Mouse (Mus musculus): ENCODE results near the gene Adad2. TPM values are rescaled to one million over a fixed set of nuclear protein-coding genes. Genes with fewer than 3 reads are reported as not detected.

Adad2 gene
- polyA plus RNA-seq (2015; fragmentation: Nextera tagmentation; extraction: Ambion mirVana), result 0.08 TPM in 1 of 2 replicates, not detected in the other

DNA sequence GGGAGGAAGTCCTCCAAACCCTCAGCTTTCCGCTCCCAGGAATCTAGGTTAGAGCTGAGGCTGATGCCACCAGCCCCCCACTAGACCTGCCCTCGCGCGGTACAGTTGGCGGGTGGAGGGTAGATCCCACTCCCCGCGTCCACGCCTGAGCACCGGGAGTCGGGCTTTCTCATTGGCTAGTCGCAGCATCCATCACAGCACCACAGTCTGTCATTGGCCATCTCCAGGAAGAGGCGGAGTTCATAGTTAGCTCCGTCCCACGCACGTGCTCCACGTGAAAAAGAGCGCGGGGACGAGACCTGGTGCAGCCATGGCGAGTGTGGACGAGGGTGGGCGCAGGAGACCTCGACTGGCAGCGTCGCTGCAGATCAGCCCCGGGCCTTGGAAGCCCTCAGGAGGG lies at the start of gene Adad2:
TSS of gene Adad2 (plus strand) at position 277 of the 400 bp plus-strand sequence.
- Histone ChIP-seq H3K27me3 (no peaks in the 10 kb centered on the region), H3K9ac (no peak within 1 kb of the TSS), H3K4me1 (no peaks in the 10 kb centered on the region), H3K4me3 (no peak within 1 kb of the TSS), H3K27ac (no peak within 1 kb of the TSS), H3K36me3 (no peaks in the 10 kb centered on the region), H3K9me3 (no peaks in the 10 kb centered on the region), H3K4me2 (no peak within 1 kb of the TSS)
- ATAC-seq (ENCODE audit: insufficient number of reproducible peaks, low FRiP score, low TSS enrichment, low read depth), result no peak
- 80% methylated on average over 26 of the region's 26 CpGs for WGBS

DNA sequence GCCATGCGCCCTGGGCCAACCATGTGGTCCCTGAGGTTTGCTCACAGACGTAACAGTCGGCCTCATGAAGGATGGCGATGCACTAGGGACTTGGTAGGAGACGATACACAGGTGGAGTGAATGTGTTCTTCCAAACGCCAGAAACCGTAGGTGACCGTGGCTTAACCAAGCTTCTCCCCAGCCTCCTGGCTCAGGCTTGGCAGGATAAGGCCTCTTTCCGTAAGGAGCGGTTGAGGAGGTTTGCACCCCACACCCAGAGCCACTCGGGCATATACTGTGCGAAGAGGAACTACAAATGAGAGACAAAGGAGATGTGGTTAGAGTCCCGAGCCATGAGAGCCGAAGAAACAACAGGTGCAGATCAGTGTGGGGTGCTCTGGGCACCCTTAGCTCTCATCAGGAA lies 48.7 kb upstream of the Adad2 start:
- Histone ChIP-seq H3K9me3 (no peaks in the 10 kb centered on the region), H3K27me3 (no peaks in the 10 kb centered on the region), H3K36me3 (peaks cover 54% of the 10 kb centered on the region), H3K4me1 (peaks cover 12% of the 10 kb centered on the region; the same call in 1 of the 2 replicates), H3K27ac (no peak overlapping the region), H3K9ac (no peak overlapping the region), H3K4me3 (no peak overlapping the region), H3K4me2 (no peak overlapping the region)
- ATAC-seq (ENCODE audit: insufficient number of reproducible peaks, low FRiP score, low TSS enrichment, low read depth), result no peak
- WGBS, result 92% methylated on average over 14 of the region's 14 CpGs

DNA sequence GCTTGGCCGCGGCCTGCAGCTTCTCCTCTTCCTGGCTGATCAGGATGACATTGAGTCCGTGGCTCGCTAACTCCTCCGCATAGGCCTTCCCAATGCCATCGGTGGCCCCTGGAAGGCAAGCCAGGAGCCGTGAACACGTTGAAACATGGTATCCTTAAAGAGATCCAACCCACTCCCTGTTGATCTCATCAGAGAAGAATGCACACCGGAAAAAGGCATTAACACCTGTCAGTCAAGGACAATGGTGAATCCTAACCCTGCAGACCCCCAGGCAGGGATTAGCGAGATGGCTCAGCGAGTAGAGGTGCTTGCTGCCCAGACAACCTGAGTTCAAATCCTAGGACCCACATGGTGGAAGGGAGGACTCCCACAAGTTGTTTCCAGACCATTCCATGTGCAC lies 46.2 kb upstream of the Adad2 start:
- peaks cover 54% of the 10 kb centered on the region for H3K36me3 ChIP-seq
- H3K27ac ChIP-seq, result no peak overlapping the region
- no peaks in the 10 kb centered on the region for H3K4me1 ChIP-seq
- no peak for ATAC-seq (ENCODE audit: insufficient number of reproducible peaks, low FRiP score, low TSS enrichment, low read depth)
- H3K9me3 ChIP-seq, result no peaks in the 10 kb centered on the region
- H3K4me3 ChIP-seq, result no peak overlapping the region
- 71% methylated on average over 11 of the region's 11 CpGs for WGBS
- H3K4me2 ChIP-seq, result no peak overlapping the region
- H3K27me3 ChIP-seq, result no peaks in the 10 kb centered on the region
- H3K9ac ChIP-seq, result no peak overlapping the region

DNA sequence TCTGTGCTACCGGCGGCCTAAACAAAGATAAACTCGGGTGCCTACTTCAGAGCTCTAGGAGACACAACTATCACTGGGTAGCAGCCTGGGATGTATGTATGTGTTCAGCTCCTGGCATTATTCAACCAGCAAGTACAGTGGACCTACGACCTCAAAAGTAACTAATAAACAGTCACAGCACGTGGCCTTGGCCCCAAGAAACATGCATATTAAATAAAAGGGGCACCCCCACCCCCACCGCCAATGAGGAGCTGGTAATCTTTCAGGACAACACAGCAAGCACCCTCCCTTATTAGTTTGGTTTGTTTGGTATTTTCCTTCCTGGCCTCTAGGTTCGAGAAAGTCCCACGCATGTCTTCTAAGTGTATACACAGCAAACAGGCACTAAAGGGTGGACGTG lies 44.3 kb upstream of the Adad2 start:
- no peak overlapping the region for H3K27ac ChIP-seq
- ATAC-seq (ENCODE audit: insufficient number of reproducible peaks, low FRiP score, low TSS enrichment, low read depth), result no peak
- H3K36me3 ChIP-seq, result peaks cover 38% of the 10 kb centered on the region
- H3K4me2 ChIP-seq, result no peak overlapping the region
- H3K9ac ChIP-seq, result no peak overlapping the region
- no peaks in the 10 kb centered on the region for H3K4me1 ChIP-seq
- no peaks in the 10 kb centered on the region for H3K9me3 ChIP-seq
- 83% methylated on average over 9 of the region's 9 CpGs for WGBS
- H3K4me3 ChIP-seq, result no peak overlapping the region
- no peaks in the 10 kb centered on the region; the same call in 1 of the 2 replicates for H3K27me3 ChIP-seq

DNA sequence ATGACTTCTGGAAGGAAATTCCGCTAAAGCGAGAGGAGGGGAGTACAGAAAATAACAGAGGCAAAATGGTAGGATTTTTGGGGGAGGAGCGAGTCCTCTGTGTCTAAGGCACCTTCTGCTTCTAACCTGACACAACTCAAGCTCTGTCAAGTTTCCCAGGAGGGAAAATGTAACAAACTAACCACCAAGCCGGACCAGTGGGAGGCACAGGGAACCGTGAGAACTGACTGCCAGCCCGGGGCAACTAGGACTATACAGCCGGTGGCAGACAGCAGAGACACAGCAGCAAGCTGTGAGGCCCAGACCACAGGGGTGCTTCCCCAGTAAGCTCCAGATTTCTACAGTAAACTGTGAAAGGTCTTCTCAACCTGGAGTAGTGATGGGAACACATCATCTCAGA lies 43.6 kb upstream of the Adad2 start:
- Histone ChIP-seq H3K36me3 (peaks cover 31% of the 10 kb centered on the region), H3K4me2 (no peak overlapping the region), H3K27ac (no peak overlapping the region), H3K9ac (no peak overlapping the region), H3K9me3 (no peaks in the 10 kb centered on the region), H3K4me3 (no peak overlapping the region), H3K27me3 (no peaks in the 10 kb centered on the region; the same call in 1 of the 2 replicates), H3K4me1 (peaks cover 3% of the 10 kb centered on the region)
- 56% methylated on average over 7 of the region's 7 CpGs for WGBS
- no peak for ATAC-seq (ENCODE audit: insufficient number of reproducible peaks, low FRiP score, low TSS enrichment, low read depth)

DNA sequence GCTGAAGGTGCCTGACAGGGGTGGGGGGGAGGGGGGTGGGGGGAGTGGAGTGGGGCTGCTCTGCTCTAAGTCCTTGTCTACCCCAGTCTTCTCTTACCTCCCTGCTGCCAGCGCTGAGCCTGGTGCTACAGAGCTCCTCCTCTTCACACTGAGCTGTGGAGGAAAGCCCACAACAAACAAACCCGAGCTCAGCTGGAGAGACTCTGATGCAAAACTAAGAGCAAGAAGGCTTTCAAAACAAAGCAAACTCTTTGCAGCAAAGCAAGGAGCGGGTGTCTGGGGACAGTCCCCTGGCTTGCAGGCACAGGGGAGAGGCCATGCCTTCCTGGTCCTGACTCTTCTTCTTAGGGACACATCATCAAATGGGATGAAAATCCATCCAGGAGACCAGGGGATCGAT lies 42.7 kb upstream of the Adad2 start:
- H3K36me3 ChIP-seq, result peaks cover 25% of the 10 kb centered on the region
- H3K4me1 ChIP-seq, result peaks cover 11% of the 10 kb centered on the region
- no peak for ATAC-seq (ENCODE audit: insufficient number of reproducible peaks, low FRiP score, low TSS enrichment, low read depth)
- H3K27me3 ChIP-seq, result no peaks in the 10 kb centered on the region; the same call in 1 of the 2 replicates
- H3K27ac ChIP-seq, result no peak overlapping the region
- H3K4me2 ChIP-seq, result no peak overlapping the region
- 38% methylated on average over 4 of the region's 4 CpGs for WGBS
- H3K9ac ChIP-seq, result no peak overlapping the region
- no peak overlapping the region for H3K4me3 ChIP-seq
- H3K9me3 ChIP-seq, result no peaks in the 10 kb centered on the region

DNA sequence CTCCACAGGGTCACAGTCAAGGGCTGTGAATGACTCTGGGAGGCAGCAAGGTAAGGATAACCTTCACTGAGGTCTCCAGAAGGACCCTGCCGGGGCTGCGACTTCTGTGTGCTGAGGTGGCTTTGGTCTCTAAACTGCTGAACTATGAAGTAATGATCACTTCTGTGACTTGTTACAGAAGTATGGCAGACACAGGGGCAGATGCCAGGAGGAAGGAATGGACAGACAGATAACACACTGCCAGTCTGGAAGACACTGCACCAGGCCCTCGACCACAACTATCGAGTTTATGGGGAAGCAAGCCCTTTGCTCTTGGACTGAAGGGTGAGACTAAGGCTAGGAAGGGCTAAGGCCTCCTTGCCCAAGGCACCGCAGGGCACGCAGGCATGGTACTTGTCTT lies 41.4 kb upstream of the Adad2 start:
- peaks cover 16% of the 10 kb centered on the region for H3K4me1 ChIP-seq
- no peak overlapping the region for H3K4me2 ChIP-seq
- no peak overlapping the region for H3K27ac ChIP-seq
- no peak overlapping the region for H3K4me3 ChIP-seq
- 89% methylated on average over 6 of the region's 6 CpGs for WGBS
- peaks cover 5% of the 10 kb centered on the region for H3K27me3 ChIP-seq
- no peaks in the 10 kb centered on the region for H3K9me3 ChIP-seq
- peaks cover 13% of the 10 kb centered on the region for H3K36me3 ChIP-seq
- H3K9ac ChIP-seq, result no peak overlapping the region
- no peak for ATAC-seq (ENCODE audit: insufficient number of reproducible peaks, low FRiP score, low TSS enrichment, low read depth)

DNA sequence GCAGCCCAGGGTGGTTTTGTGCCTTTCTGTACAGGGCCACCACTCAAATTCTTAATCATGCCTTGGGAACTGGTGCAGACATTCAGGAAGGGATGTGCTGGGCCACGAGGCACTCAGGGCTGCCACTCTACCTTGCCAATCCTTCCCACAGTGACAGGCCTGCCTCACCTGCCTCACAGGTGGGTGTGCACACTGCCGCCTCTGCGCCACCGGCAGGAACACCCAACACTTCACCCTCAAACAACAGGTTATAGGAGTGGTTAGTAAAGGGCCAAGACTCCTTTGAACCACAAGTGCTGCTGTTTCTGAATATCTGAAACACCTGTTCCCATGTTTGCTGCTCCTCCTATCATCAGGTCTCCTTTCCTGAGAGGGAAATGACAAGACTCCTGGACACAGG lies 40.1 kb upstream of the Adad2 start:
- H3K4me2 ChIP-seq, result no peak overlapping the region
- peaks cover 16% of the 10 kb centered on the region for H3K4me1 ChIP-seq
- H3K27ac ChIP-seq, result no peak overlapping the region
- peaks cover 17% of the 10 kb centered on the region for H3K27me3 ChIP-seq
- H3K36me3 ChIP-seq, result peaks cover 5% of the 10 kb centered on the region; the same call in 1 of the 2 replicates
- WGBS, result 89% methylated on average over 4 of the region's 4 CpGs
- H3K4me3 ChIP-seq, result no peak overlapping the region
- no peak overlapping the region for H3K9ac ChIP-seq
- no peak for ATAC-seq (ENCODE audit: insufficient number of reproducible peaks, low FRiP score, low TSS enrichment, low read depth)
- H3K9me3 ChIP-seq, result no peaks in the 10 kb centered on the region

DNA sequence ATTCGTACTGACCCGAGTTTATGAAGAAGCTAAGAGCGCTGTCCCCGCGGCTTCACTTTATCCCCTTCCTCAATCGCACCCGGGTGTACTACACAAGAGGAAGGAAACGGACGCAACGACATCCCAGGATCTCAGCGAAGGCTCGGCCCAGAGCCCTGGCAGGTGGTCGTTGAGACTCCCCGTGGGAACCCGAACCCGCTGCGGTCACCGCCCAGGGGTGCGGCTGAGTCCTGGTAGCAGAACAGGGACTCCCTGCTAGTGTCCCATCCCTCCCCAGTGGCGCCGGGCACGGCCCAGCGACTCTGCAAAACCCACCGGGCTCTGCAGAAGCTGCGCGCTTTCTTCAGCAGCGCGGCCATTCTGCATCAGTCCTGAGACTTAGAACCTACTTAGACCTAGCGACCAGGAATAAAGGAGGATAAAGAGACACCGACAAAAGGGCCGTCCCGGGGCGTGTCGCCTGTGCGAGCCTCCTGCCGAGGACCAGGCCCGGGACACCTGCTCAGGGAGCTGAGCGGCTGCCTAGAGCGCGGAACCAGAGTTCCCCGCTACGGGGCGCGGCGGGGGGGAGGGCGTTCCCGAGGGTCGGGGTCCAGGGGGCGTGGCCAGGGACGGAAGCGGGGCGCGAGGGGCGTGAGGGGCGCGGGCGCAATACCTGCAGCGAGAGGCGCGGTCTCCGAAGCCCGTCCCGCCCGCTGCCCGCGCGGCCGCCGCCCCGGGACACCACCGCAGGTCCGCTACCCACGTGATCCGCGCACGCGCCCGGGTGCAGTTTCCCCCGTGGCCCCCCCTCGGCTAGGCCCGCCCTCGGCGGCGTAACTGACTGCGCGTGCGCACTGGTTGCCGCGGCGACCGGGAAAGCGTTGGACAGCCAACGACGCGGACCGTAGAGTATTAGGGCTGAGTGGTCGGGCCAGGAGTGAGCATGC lies 37.8 kb upstream of the Adad2 start, which contains the start of the genes Hsdl1 and Dnaaf1:
TSS of gene Hsdl1 (minus strand) at position 747 of the 929 bp plus-strand sequence.
TSS of gene Dnaaf1 (plus strand) at position 799 of the 929 bp plus-strand sequence.
- WGBS, result under 1% methylated on average over 96 of the region's 97 CpGs
- H3K9ac ChIP-seq, result peak within 1 kb of the TSS; percentile 58
- H3K36me3 ChIP-seq, result no peaks in the 10 kb centered on the region
- H3K27ac ChIP-seq, result 0 out of 2 replicates have a peak within 1 kb of the TSS, but pooled peaks have one; percentile 38
- H3K4me2 ChIP-seq, result peak within 1 kb of the TSS; percentile 97
- no peaks in the 10 kb centered on the region for H3K9me3 ChIP-seq
- peak within 1 kb of the TSS; percentile 77 for H3K4me3 ChIP-seq
- H3K4me1 ChIP-seq, result peaks cover 16% of the 10 kb centered on the region
- ATAC-seq (ENCODE audit: insufficient number of reproducible peaks, low FRiP score, low TSS enrichment, low read depth), result peak; percentile 82
- peaks cover 30% of the 10 kb centered on the region for H3K27me3 ChIP-seq

DNA sequence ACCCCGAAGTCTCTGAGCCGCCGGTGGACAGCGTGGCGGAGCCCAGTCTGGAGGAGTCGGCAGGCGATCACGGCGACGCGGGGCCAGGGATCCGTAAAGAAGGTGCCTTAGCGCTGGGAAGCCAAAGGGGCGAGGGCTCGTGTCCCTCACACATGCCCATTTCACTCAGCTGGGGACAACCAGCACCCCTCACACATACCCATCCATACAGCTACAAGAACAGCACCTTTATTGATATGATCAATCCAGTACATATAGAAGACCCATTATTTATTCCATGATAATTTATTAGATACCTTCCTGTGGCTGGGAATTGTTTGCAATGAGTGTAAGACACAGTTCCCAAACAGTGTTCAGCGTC lies 37.2 kb upstream of the Adad2 start:
- no peak for ATAC-seq (ENCODE audit: insufficient number of reproducible peaks, low FRiP score, low TSS enrichment, low read depth)

DNA sequence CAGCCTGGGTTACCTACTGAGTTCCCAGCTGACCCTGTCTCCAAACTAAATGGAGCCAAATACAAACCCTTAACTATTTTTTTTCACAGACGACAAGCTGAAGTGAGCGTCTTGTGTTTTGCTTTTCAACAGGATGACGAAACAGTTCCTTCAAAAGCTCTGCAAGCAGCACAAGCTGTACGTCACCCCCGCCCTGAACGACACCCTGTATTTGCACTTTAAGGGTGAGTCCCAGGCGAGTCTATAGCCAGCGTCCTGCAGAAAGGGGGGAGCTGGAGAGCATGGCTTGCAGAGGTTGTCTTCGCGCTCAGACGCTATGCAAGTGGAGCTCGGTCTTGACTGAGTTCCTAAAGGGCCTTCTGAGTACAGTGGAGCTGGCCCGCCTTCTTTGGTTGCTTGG lies 33.5 kb upstream of the Adad2 start:
- Histone ChIP-seq H3K9me3 (no peaks in the 10 kb centered on the region), H3K4me1 (peaks cover 11% of the 10 kb centered on the region), H3K36me3 (no peaks in the 10 kb centered on the region), H3K4me3 (no peak overlapping the region), H3K27ac (no peak overlapping the region), H3K27me3 (peaks cover 32% of the 10 kb centered on the region), H3K9ac (no peak overlapping the region), H3K4me2 (no peak overlapping the region)
- 38% methylated on average over 13 of the region's 13 CpGs for WGBS
- no peak for ATAC-seq (ENCODE audit: insufficient number of reproducible peaks, low FRiP score, low TSS enrichment, low read depth)

More for the DNA sequence above, 37.2 kb upstream of the Adad2 start:
- Histone ChIP-seq H3K4me3 (peak overlapping the region; percentile 77), H3K4me1 (peaks cover 16% of the 10 kb centered on the region), H3K27ac (no peak overlapping the region), H3K9ac (peak overlapping the region; percentile 43; the same call in 1 of the 2 replicates), H3K36me3 (no peaks in the 10 kb centered on the region), H3K4me2 (peak overlapping the region; percentile 97), H3K27me3 (peaks cover 32% of the 10 kb centered on the region), H3K9me3 (no peaks in the 10 kb centered on the region)
- 2% methylated on average over 16 of the region's 16 CpGs for WGBS

DNA sequence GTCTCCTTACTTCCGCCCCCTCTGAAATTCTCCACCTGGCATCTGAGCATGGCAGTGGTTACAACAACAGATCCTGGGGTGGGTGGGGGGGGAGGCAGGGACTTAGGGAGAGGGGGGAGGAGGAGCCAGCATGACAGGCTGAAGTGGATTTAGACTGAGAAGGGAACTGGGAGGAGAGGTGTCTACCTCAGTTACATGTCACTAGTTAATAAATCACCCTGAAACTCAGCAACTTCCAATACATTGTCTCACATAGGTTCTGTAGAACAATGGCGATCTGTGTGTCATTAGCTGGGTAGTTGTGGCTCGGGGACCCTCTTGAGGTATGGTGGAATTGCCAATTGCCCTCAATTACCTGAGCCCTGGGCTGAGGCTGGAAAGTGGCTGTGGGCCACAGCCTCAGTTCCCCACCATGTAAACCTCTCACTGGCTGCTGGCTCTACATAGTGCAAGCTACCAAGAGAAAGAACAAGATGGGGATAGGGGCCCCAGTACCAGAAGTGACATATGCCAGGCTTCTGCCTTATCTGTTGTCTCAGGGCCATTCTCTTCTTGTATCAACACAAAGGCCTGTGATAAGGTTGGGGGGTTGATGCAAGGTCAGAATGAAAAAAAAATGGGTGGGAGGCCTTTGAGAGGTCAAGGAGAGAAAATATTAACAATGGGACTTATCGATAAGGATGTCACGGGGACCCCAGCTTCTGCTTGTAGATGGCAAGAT lies 31.9 kb upstream of the Adad2 start:
- Histone ChIP-seq H3K4me1 (peaks cover under 1% of the 10 kb centered on the region; the same call in 1 of the 2 replicates), H3K36me3 (no peaks in the 10 kb centered on the region), H3K9me3 (no peaks in the 10 kb centered on the region), H3K4me2 (no peak overlapping the region), H3K27ac (no peak overlapping the region), H3K27me3 (peaks cover 32% of the 10 kb centered on the region), H3K9ac (no peak overlapping the region), H3K4me3 (no peak overlapping the region)
- no peak for ATAC-seq (ENCODE audit: insufficient number of reproducible peaks, low FRiP score, low TSS enrichment, low read depth)
- 83% methylated on average over 5 of the region's 5 CpGs for WGBS
